Mouse (Mus musculus) cerebellum, postnatal 4 days (tissue): Measurements from ENCODE around the gene Eid3.

Source experiments
- DNase-seq, 2 experiments: peaks; one replicate each; pipeline ENCODE4 v3.0.0; 2022; ENCODE audit warnings: low spot score in 2 of 2, mixed read lengths in 1 of 2

The Eid3 gene

DNA sequence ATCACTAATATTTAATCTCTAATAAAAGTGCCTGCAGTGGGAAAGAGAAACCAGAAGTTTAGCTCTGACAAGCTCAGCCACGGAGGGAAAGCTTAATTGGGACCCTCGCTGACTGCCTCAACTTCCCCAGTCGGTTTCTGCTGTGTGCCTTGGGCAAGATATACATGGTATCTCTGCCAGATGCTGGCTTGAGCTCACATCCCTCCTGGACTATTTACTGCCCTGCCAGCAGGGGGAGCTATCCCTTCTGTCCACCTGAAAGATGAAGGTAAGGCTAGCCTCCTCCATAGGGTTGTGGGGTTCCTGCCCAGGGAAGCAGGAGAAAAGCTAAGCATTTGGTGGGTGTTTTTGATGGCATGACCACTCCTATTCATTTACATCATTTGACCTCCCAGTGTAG is 43.8 kb downstream of the Eid3 start:
- no peak for DNase-seq

DNA sequence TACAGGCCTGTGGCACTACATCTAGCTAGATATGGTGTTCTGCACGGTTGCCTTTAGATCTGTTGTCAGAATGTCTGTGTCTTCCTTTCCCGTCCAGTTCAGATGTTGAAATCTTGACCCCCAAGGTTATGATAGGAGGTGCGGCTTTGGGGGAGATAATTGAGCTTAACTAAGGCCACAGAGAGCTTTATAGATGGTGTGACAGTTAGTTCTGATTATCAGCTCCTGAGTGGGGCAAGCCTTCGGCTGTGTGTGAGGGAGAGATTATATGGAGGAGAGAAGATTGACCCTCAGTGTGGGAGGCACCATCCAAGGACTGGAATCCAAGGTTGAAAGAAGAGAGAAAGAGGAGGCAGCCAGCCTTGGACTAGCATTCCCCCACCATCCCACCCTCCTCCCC is 46.8 kb downstream of the Eid3 start:
- DNase-seq = no peak

DNA sequence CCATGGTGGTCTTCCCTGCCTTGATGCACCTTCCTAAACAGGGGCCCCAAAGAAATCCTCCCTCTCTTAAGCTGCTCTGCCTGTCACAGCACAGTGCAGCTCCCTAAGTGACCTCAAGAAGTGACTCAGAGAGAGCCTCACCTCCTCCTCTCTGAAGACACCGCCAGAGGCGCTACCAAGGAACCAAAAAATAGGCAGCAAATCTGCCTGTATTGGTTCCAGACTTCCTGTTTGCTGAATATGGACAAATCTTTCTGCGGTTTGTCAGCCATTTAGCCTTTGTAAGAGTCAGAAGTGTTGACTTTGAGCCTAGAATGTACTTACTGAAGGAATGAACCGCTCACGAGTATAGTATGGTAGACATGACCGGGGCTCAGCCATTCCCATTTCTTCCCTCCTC is 47.3 kb downstream of the Eid3 start:
- no peak for DNase-seq
